Mouse (Mus musculus): Measurements from ENCODE around the gene Rarg. TPM values are rescaled to one million over a fixed set of nuclear protein-coding genes. Genes with fewer than 3 reads are reported as not detected.

The Rarg gene
- total and polyA plus RNA-seq, 2 experiments from 2014 or later = 3.9 to 12.6 TPM

DNA sequence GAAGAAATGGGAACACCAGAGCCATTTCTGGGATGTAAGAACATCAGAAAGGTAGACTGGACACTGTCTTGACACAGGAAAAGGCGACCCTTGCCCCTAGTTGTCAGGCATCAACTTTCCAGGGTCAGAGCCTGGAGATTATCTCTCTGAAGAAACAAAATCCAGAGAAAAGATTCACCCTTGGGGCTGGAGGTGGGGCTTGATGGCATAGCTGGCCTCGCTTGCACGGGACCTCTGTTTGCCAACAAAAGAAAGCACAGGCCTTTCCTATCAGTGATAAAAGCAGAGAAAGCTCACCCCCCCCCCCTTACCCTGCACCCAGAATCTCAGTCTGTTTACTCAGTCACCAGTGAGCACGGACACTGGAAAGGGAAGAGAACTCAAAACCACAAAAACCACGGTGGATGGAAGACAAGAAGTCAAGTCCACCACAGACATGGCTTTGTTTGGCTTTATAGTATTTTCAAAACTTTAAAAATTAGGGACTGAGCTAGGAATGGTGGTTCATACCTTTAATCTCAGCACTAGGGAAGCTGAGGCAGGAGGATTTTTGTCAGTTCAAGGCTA lies 64.4 kb downstream of the Rarg start:
- Histone ChIP-seq H3K9me3 (ENCODE audit: low read length) (no peaks in the 10 kb centered on the region), H3K4me2 (ENCODE audit: low read depth, low read length, poor library complexity, severe bottlenecking) (no peak overlapping the region), H3K27ac (ENCODE audit: low read depth, low read length) (no peak overlapping the region), H3K9ac (replicated peaks; ENCODE audit: low read length, poor library complexity, severe bottlenecking) (no peak overlapping the region), H3K36me3 (ENCODE audit: insufficient read depth, low read length) (no peaks in the 10 kb centered on the region), H3K4me3 (ENCODE audit: low read depth, low read length) (no peak overlapping the region), H3K27me3 (ENCODE audit: insufficient read depth, low read length) (no peaks in the 10 kb centered on the region), H3K4me1 (ENCODE audit: insufficient read depth, low read length) (no peaks in the 10 kb centered on the region)
- DNase-seq (ENCODE audit: low spot score) (no peak), ATAC-seq (ENCODE audit: low FRiP score) (no peak)
- 64% methylated on average over 5 of the region's 5 CpGs for WGBS
- no peak for TF ChIP-seq CTCF (IDR thresholded peaks at IDR 0.05)

DNA sequence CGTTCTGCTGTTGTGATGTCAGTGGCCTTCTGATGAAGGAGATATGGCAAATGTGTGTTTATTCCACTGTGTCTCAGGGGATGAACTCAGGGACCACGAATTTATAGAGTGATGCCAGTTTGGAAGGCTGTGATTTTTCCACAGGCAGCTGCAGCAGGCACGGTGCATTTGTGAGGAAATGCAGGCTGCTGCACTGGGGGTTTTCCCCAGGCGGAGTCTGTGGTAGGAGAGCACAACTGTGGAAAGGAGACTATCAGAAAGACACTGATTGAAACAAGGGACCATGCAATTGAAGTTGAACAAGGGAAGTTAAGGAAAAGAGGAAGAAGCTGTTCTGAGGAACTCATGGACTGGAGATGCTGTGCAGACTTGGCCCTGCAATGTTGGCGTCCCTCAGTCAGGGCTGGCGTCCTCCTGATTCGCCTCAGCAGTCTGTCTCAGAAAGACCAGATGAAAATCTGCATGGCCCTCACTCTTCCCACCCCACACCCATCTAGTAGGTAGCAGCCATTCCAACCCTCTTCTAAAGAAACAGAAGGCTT lies 65.0 kb downstream of the Rarg start:
- no peak for DNase-seq (ENCODE audit: low spot score)
- Histone ChIP-seq H3K9me3 (ENCODE audit: low read length) (no peaks in the 10 kb centered on the region), H3K27me3 (ENCODE audit: insufficient read depth, low read length) (no peaks in the 10 kb centered on the region), H3K36me3 (ENCODE audit: insufficient read depth, low read length) (no peaks in the 10 kb centered on the region), H3K4me1 (ENCODE audit: insufficient read depth, low read length) (no peaks in the 10 kb centered on the region), H3K9ac (replicated peaks; ENCODE audit: low read length, poor library complexity, severe bottlenecking) (no peak overlapping the region), H3K4me2 (ENCODE audit: low read depth, low read length, poor library complexity, severe bottlenecking) (no peak overlapping the region), H3K27ac (ENCODE audit: low read depth, low read length) (no peak overlapping the region), H3K4me3 (ENCODE audit: low read depth, low read length) (no peak overlapping the region)
- no peak for ATAC-seq (ENCODE audit: low FRiP score)
- TF ChIP-seq CTCF (IDR thresholded peaks at IDR 0.05) = no peak
- 82% methylated on average over 7 of the region's 7 CpGs for WGBS

DNA sequence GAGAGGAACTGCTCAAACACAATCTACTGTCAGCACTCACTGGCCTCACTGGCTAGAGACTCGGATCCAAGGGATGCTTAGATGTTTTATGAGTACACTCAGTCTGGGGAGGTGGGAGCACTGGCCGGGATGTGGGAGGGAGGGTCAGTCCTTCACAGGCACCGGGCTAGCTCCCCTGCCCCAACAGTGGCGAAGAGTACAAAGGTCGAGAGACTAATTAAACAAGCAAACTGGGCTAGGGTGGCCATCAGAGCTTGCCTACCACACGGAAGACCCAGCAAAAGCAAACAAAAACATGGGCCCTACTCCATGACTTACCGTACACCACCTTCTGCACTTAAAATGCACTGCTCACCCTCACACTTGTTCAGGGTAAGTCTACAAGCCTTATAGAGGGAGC lies 65.6 kb downstream of the Rarg start:
- no peak for TF ChIP-seq CTCF (IDR thresholded peaks at IDR 0.05)
- no peak overlapping the region for H3K27ac ChIP-seq (ENCODE audit: low read depth, low read length)
- no peaks in the 10 kb centered on the region for H3K36me3 ChIP-seq (ENCODE audit: insufficient read depth, low read length)
- H3K4me3 ChIP-seq (ENCODE audit: low read depth, low read length) = no peak overlapping the region
- H3K4me2 ChIP-seq (ENCODE audit: low read depth, low read length, poor library complexity, severe bottlenecking) = no peak overlapping the region
- H3K9me3 ChIP-seq (ENCODE audit: low read length) = no peaks in the 10 kb centered on the region
- no peaks in the 10 kb centered on the region for H3K27me3 ChIP-seq (ENCODE audit: insufficient read depth, low read length)
- no peaks in the 10 kb centered on the region for H3K4me1 ChIP-seq (ENCODE audit: insufficient read depth, low read length)
- 84% methylated on average over 7 of the region's 7 CpGs for WGBS
- H3K9ac ChIP-seq (replicated peaks; ENCODE audit: low read length, poor library complexity, severe bottlenecking) = no peak overlapping the region
- DNase-seq (ENCODE audit: low spot score) (no peak), ATAC-seq (ENCODE audit: low FRiP score) (no peak)

DNA sequence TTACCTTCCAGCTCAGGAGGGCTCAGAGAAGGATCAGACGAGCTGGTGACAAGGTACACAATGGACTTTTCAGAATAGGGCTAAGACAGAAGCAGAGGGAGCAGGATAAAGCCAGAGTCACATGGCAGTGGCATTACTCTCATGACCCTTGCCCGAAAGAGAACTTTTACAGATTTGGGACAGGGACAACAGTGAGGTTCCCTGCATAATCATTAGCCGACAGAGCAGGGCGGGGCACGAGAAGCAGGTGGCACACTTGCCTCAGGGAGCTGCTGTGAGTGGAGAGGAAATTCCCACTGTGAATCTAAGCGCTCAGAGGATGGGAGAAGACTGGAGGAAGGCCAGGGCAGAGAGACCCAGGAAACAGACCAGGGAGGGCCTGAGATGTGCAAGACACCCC lies 68.4 kb downstream of the Rarg start:
- no peak for TF ChIP-seq CTCF (IDR thresholded peaks at IDR 0.05)

DNA sequence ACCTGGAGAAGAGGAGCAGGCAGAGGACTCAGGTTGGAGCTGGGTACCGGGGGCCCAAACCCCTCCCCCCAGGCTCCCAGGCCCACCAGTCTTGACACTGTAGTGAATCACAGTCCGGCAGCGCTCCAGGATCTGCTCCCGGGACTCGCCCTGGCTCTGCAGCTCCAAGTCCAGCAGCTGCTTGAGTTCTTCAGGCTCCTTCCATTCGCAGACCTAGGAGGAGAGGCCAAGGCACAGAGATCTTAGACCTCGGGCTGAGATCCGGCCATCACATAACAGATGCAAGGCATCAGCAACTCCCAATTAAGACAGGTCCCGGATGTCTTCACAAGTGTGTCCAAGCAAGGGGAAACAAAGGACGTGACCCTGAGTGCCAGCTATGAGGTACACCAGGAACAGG lies 69.2 kb downstream of the Rarg start:
- Histone ChIP-seq H3K4me3 (ENCODE audit: low read depth, low read length) (no peak overlapping the region), H3K9me3 (ENCODE audit: low read length) (no peaks in the 10 kb centered on the region), H3K27me3 (ENCODE audit: insufficient read depth, low read length) (no peaks in the 10 kb centered on the region), H3K27ac (ENCODE audit: low read depth, low read length) (no peak overlapping the region), H3K9ac (replicated peaks; ENCODE audit: low read length, poor library complexity, severe bottlenecking) (no peak overlapping the region), H3K4me1 (ENCODE audit: insufficient read depth, low read length) (no peaks in the 10 kb centered on the region), H3K4me2 (ENCODE audit: low read depth, low read length, poor library complexity, severe bottlenecking) (no peak overlapping the region), H3K36me3 (ENCODE audit: insufficient read depth, low read length) (no peaks in the 10 kb centered on the region; the same call in 1 of the 2 replicates)
- DNase-seq (ENCODE audit: low spot score) (no peak), ATAC-seq (ENCODE audit: low FRiP score) (no peak)
- WGBS = 93% methylated on average over 10 of the region's 10 CpGs
- no peak for TF ChIP-seq CTCF (IDR thresholded peaks at IDR 0.05)

More for the DNA sequence above, 68.4 kb downstream of the Rarg start:
- DNase-seq (ENCODE audit: low spot score) = no peak
- Histone ChIP-seq H3K9ac (replicated peaks; ENCODE audit: low read length, poor library complexity, severe bottlenecking) (no peak overlapping the region), H3K27me3 (ENCODE audit: insufficient read depth, low read length) (no peaks in the 10 kb centered on the region), H3K4me1 (ENCODE audit: insufficient read depth, low read length) (no peaks in the 10 kb centered on the region), H3K4me3 (ENCODE audit: low read depth, low read length) (no peak overlapping the region), H3K36me3 (ENCODE audit: insufficient read depth, low read length) (no peaks in the 10 kb centered on the region; the same call in 1 of the 2 replicates), H3K4me2 (ENCODE audit: low read depth, low read length, poor library complexity, severe bottlenecking) (no peak overlapping the region), H3K9me3 (ENCODE audit: low read length) (no peaks in the 10 kb centered on the region), H3K27ac (ENCODE audit: low read depth, low read length) (no peak overlapping the region)
- no peak for ATAC-seq (ENCODE audit: low FRiP score)
- 60% methylated on average over 6 of the region's 6 CpGs for WGBS

DNA sequence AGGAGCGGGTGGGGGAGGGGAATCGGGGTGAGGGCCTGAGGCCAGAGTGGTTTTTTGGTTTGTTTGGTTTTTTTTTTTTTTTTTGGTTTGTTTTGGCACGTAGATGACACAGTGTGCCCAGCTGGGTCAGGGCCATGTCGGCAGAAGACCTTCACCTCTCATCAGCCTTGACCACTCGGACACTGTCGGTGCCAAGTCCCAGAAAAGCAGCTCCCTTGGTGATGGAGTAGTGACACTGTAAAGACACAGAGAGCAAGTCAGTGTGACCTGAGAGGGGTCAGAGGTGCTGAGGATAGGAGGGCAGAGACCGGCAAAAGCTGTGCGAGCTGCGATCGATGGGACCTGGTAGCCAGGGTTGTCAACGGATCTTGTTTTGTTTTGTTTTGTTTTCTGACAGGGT lies 71.1 kb downstream of the Rarg start:
- DNase-seq (ENCODE audit: low spot score) (no peak), ATAC-seq (ENCODE audit: low FRiP score) (no peak)
- 84% methylated on average over 11 of the region's 11 CpGs for WGBS
- Histone ChIP-seq H3K4me1 (ENCODE audit: insufficient read depth, low read length) (no peaks in the 10 kb centered on the region), H3K9ac (replicated peaks; ENCODE audit: low read length, poor library complexity, severe bottlenecking) (no peak overlapping the region), H3K4me2 (ENCODE audit: low read depth, low read length, poor library complexity, severe bottlenecking) (no peak overlapping the region), H3K27me3 (ENCODE audit: insufficient read depth, low read length) (no peaks in the 10 kb centered on the region), H3K9me3 (ENCODE audit: low read length) (no peaks in the 10 kb centered on the region), H3K4me3 (ENCODE audit: low read depth, low read length) (no peak overlapping the region), H3K27ac (ENCODE audit: low read depth, low read length) (no peak overlapping the region), H3K36me3 (ENCODE audit: insufficient read depth, low read length) (no peaks in the 10 kb centered on the region; the same call in 1 of the 2 replicates)
- no peak for TF ChIP-seq CTCF (IDR thresholded peaks at IDR 0.05)

Other genes starting within 250 kb of the Rarg start
- 0.99 and 1.7 TPM in 2 replicates for gene Krt18, start 229.3 kb downstream of the Rarg start, total RNA-seq (2014; rRNA removed)
- gene Krt18, start 229.3 kb downstream of the Rarg start, polyA plus RNA-seq (2015; fragmentation: Nextera tagmentation; extraction: Ambion mirVana) = 1.8 and 2.1 TPM in 2 replicates
- gene Eif4b, start 183.7 kb downstream of the Rarg start, total RNA-seq (2014; rRNA removed) = 161 and 169 TPM in 2 replicates
- gene Eif4b, start 183.7 kb downstream of the Rarg start, polyA plus RNA-seq (2015; fragmentation: Nextera tagmentation; extraction: Ambion mirVana) = 65.8 and 68.2 TPM in 2 replicates
- 18.1 and 20.4 TPM in 2 replicates for gene Tns2, start 157.1 kb downstream of the Rarg start, total RNA-seq (2014; rRNA removed)
- 5.1 and 6.3 TPM in 2 replicates for gene Tns2, start 157.1 kb downstream of the Rarg start, polyA plus RNA-seq (2015; fragmentation: Nextera tagmentation; extraction: Ambion mirVana)
- gene Spryd3, start 121.3 kb downstream of the Rarg start, total RNA-seq (2014; rRNA removed) = 120 and 134 TPM in 2 replicates
- 118 and 120 TPM in 2 replicates for gene Spryd3, start 121.3 kb downstream of the Rarg start, polyA plus RNA-seq (2015; fragmentation: Nextera tagmentation; extraction: Ambion mirVana)
- gene Igfbp6, start 113.2 kb downstream of the Rarg start, total RNA-seq (2014; rRNA removed) = 11.9 and 13.6 TPM in 2 replicates
- 9.9 and 12.7 TPM in 2 replicates for gene Igfbp6, start 113.2 kb downstream of the Rarg start, polyA plus RNA-seq (2015; fragmentation: Nextera tagmentation; extraction: Ambion mirVana)
- gene Soat2, start 107.0 kb downstream of the Rarg start, total RNA-seq (2014; rRNA removed) = 0.61 TPM in 1 of 2 replicates, not detected in the other
- gene Soat2, start 107.0 kb downstream of the Rarg start, polyA plus RNA-seq (2015; fragmentation: Nextera tagmentation; extraction: Ambion mirVana) = 0.06 and 0.12 TPM in 2 replicates
- gene Zfp740, start 54.3 kb downstream of the Rarg start, total RNA-seq (2014; rRNA removed) = 42.9 and 57.7 TPM in 2 replicates
- 25.1 and 27.6 TPM in 2 replicates for gene Zfp740, start 54.3 kb downstream of the Rarg start, polyA plus RNA-seq (2015; fragmentation: Nextera tagmentation; extraction: Ambion mirVana)
- gene Csad, start 52.8 kb downstream of the Rarg start, total RNA-seq (2014; rRNA removed) = 30.3 and 47.5 TPM in 2 replicates
- gene Csad, start 52.8 kb downstream of the Rarg start, polyA plus RNA-seq (2015; fragmentation: Nextera tagmentation; extraction: Ambion mirVana) = 32.8 and 34.6 TPM in 2 replicates
- 0.88 and 1.5 TPM in 2 replicates for gene Itgb7, start 25.6 kb downstream of the Rarg start, total RNA-seq (2014; rRNA removed)
- 1.1 and 1.2 TPM in 2 replicates for gene Itgb7, start 25.6 kb downstream of the Rarg start, polyA plus RNA-seq (2015; fragmentation: Nextera tagmentation; extraction: Ambion mirVana)
- gene Gm9918, start 13.0 kb upstream of the Rarg start, total RNA-seq (2014; rRNA removed) = not detected in 2 replicates
- gene Gm9918, start 13.0 kb upstream of the Rarg start, polyA plus RNA-seq (2015; fragmentation: Nextera tagmentation; extraction: Ambion mirVana) = not detected in 2 replicates
- gene Mfsd5, start 21.9 kb upstream of the Rarg start, total RNA-seq (2014; rRNA removed) = 43.3 and 59.3 TPM in 2 replicates
- 63.5 and 67.3 TPM in 2 replicates for gene Mfsd5, start 21.9 kb upstream of the Rarg start, polyA plus RNA-seq (2015; fragmentation: Nextera tagmentation; extraction: Ambion mirVana)
- gene Espl1, start 38.7 kb upstream of the Rarg start, total RNA-seq (2014; rRNA removed) = 2.7 and 4.5 TPM in 2 replicates
- gene Espl1, start 38.7 kb upstream of the Rarg start, polyA plus RNA-seq (2015; fragmentation: Nextera tagmentation; extraction: Ambion mirVana) = 1.7 and 2.7 TPM in 2 replicates
- 145 and 153 TPM in 2 replicates for gene Pfdn5, start 68.6 kb upstream of the Rarg start, total RNA-seq (2014; rRNA removed)
- 525 and 567 TPM in 2 replicates for gene Pfdn5, start 68.6 kb upstream of the Rarg start, polyA plus RNA-seq (2015; fragmentation: Nextera tagmentation; extraction: Ambion mirVana)
- gene Myg1, start 74.2 kb upstream of the Rarg start, total RNA-seq (2014; rRNA removed) = 63.1 and 69.1 TPM in 2 replicates
- gene Myg1, start 74.2 kb upstream of the Rarg start, polyA plus RNA-seq (2015; fragmentation: Nextera tagmentation; extraction: Ambion mirVana) = 83.2 and 87.1 TPM in 2 replicates
- gene Aaas, start 93.3 kb upstream of the Rarg start, total RNA-seq (2014; rRNA removed) = 21.8 and 31.1 TPM in 2 replicates
- gene Aaas, start 93.3 kb upstream of the Rarg start, polyA plus RNA-seq (2015; fragmentation: Nextera tagmentation; extraction: Ambion mirVana) = 30.1 and 32.8 TPM in 2 replicates
- 0.47 and 0.60 TPM in 2 replicates for gene Sp7, start 109.7 kb upstream of the Rarg start, total RNA-seq (2014; rRNA removed)
- gene Sp7, start 109.7 kb upstream of the Rarg start, polyA plus RNA-seq (2015; fragmentation: Nextera tagmentation; extraction: Ambion mirVana) = 0.10 and 0.31 TPM in 2 replicates
- 20.9 and 25.6 TPM in 2 replicates for gene Sp1, start 148.6 kb upstream of the Rarg start, total RNA-seq (2014; rRNA removed)
- 2.2 and 2.8 TPM in 2 replicates for gene Sp1, start 148.6 kb upstream of the Rarg start, polyA plus RNA-seq (2015; fragmentation: Nextera tagmentation; extraction: Ambion mirVana)
- gene Amhr2, start 187.8 kb upstream of the Rarg start, total RNA-seq (2014; rRNA removed) = 0.38 and 0.85 TPM in 2 replicates
- gene Amhr2, start 187.8 kb upstream of the Rarg start, polyA plus RNA-seq (2015; fragmentation: Nextera tagmentation; extraction: Ambion mirVana) = 0.60 and 1.0 TPM in 2 replicates
- 23.1 and 23.2 TPM in 2 replicates for gene Prr13, start 201.5 kb upstream of the Rarg start, total RNA-seq (2014; rRNA removed)
- 93.5 and 99.1 TPM in 2 replicates for gene Prr13, start 201.5 kb upstream of the Rarg start, polyA plus RNA-seq (2015; fragmentation: Nextera tagmentation; extraction: Ambion mirVana)
- 150 and 181 TPM in 2 replicates for gene Pcbp2, start 213.0 kb upstream of the Rarg start, total RNA-seq (2014; rRNA removed)
- 90.3 and 103 TPM in 2 replicates for gene Pcbp2, start 213.0 kb upstream of the Rarg start, polyA plus RNA-seq (2015; fragmentation: Nextera tagmentation; extraction: Ambion mirVana)
- not detected in 2 replicates for gene Gm10337, start 246.2 kb upstream of the Rarg start, total RNA-seq (2014; rRNA removed)
- gene Gm10337, start 246.2 kb upstream of the Rarg start, polyA plus RNA-seq (2015; fragmentation: Nextera tagmentation; extraction: Ambion mirVana) = 15.9 and 18.2 TPM in 2 replicates

Measured in midbrain, postnatal 0 days (tissue).